Mouse (Mus musculus): ENCODE data around the gene Kcnk5. TPM values are rescaled to one million over a fixed set of nuclear protein-coding genes. Genes with fewer than 3 reads are reported as not detected.

Gene Kcnk5
- polyA plus RNA-seq, 1 experiment from 2014 or later = 6.9 TPM

DNA sequence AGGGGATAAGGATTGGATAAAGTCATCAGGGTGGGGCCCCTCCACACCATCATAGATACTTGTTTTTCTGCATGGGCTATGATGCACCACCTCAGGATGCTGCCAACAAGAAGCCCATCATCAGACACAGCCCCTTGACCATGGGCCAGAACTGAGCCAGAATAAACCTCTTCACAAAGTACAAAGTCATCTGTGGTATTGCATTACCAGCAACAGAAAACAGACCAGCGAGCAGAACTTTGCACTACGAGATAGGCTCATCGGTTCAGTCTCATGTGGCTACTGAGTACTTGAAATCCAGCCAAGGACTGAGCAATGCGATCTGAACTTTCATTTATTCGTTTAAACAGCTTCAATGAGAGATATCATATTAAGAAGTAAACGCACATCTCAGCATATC, 18.9 kb downstream of the Kcnk5 start:
- H3K4me2 ChIP-seq (replicated peaks) = no peak overlapping the region
- H3K9ac ChIP-seq = no peak overlapping the region
- H3K9me3 ChIP-seq = no peaks in the 10 kb centered on the region
- no peaks in the 10 kb centered on the region for H3K27me3 ChIP-seq
- H3K27ac ChIP-seq = no peak overlapping the region
- H3K4me1 ChIP-seq = peaks cover 26% of the 10 kb centered on the region
- no peak for ATAC-seq (ENCODE audit: insufficient number of reproducible peaks, insufficient read depth, low FRiP score, low TSS enrichment)
- 58% methylated on average over 6 of the region's 6 CpGs for WGBS
- no peaks in the 10 kb centered on the region for H3K36me3 ChIP-seq
- no peak overlapping the region for H3K4me3 ChIP-seq

DNA sequence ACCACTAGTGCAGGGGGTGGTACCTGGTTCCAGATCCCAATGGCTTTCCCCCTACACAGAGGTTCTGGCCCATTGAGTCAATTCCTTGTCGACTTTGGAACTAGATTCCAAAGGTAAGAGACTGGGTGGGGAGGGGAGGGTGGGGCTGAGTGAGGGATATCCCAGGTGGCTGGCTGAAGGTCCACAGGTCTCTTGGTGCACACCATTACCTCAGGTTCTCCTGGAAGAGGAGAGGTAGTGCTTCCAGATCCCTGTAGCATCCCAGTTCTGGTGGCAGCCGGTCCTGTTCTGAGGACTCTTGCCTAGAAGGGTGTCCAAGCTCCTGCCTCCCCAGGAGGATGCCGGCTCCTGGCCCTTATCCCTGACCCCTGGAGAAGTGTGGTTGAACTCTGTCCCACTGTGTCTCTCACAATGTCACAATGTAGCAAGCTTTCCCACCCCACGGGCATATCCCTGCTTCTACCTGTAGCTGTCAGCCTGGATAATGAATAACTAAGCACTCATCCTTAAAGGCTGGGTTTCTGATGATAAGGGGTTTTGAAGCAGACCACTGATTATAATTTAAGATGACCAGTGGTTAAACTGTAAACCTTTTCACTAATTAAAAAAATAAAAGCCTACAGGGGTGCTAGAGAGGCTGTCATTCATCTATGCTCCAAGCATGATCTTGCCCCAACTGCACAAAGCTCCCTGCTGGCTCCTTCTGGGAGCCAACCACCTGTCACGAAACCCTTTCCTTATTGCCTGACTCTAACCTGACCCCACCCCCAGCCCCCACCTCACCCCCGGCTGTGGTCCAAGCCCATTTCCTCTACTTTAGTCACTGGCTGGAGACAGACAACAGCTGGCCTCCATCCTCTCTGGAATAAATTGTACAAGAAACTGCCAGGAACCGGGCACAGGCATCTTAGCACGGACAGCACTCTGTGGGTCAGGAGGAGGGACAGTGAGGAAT, 22.6 kb downstream of the Kcnk5 start:
- H3K9me3 ChIP-seq = no peaks in the 10 kb centered on the region
- no peak overlapping the region for H3K4me3 ChIP-seq
- no peak overlapping the region for H3K27ac ChIP-seq
- no peak for ATAC-seq (ENCODE audit: insufficient number of reproducible peaks, insufficient read depth, low FRiP score, low TSS enrichment)
- peaks cover 26% of the 10 kb centered on the region for H3K4me1 ChIP-seq
- no peak overlapping the region for H3K9ac ChIP-seq
- no peaks in the 10 kb centered on the region for H3K36me3 ChIP-seq
- H3K4me2 ChIP-seq (replicated peaks) = no peak overlapping the region
- H3K27me3 ChIP-seq = no peaks in the 10 kb centered on the region
- 60% methylated on average over 8 of the region's 8 CpGs for WGBS

DNA sequence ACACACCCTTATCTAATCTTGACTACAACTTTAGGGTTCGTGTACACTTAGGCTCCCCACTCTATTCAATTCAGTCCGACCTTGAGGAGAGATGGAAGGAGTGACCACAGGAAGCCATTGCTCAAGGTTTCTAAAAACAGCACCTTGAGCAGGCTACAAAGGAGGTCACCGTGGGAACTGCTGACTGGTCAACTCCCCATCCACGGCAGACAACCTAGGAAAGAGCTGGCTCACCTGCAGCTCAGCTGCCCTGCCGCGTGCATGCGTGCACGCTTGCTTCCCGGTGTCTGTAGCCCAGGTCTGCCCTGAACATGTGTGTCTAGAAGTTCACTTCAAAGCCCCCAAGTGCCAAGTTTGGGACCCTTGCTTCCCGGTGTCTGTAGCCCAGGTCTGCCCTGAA, 24.0 kb downstream of the Kcnk5 start:
- no peak overlapping the region for H3K4me3 ChIP-seq
- H3K27me3 ChIP-seq = no peaks in the 10 kb centered on the region
- no peak for ATAC-seq (ENCODE audit: insufficient number of reproducible peaks, insufficient read depth, low FRiP score, low TSS enrichment)
- H3K4me2 ChIP-seq (replicated peaks) = no peak overlapping the region
- 89% methylated on average over 10 of the region's 10 CpGs for WGBS
- H3K4me1 ChIP-seq = peaks cover 14% of the 10 kb centered on the region
- no peak overlapping the region for H3K9ac ChIP-seq
- no peaks in the 10 kb centered on the region for H3K36me3 ChIP-seq
- H3K27ac ChIP-seq = no peak overlapping the region
- H3K9me3 ChIP-seq = no peaks in the 10 kb centered on the region

GRCm38 (mm10) chr14:20155718-20156117, 25.9 kb downstream of the Kcnk5 start:
- no peaks in the 10 kb centered on the region for H3K36me3 ChIP-seq

DNA sequence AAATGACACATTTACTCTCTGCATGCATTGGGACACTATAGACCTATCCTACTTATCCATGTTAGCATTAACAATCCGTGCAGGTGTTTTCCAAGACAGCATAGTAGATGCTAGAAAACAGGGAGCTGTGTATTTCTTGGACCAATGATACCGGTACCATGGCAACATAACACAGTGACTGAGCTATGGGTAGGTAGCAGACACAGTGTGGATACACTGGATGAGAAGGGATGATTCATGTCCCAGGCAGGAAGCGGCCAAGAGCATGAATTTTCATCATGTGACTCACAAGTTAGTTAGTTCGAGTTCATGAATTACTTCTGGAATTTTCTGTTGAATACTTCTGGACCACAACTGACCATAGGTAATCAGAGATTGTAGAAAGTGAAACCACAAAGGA, 26.7 kb downstream of the Kcnk5 start:
- no peak for ATAC-seq (ENCODE audit: insufficient number of reproducible peaks, insufficient read depth, low FRiP score, low TSS enrichment)
- H3K4me1 ChIP-seq = peaks cover 8% of the 10 kb centered on the region
- no peak overlapping the region for H3K4me2 ChIP-seq (replicated peaks)
- H3K27ac ChIP-seq = no peak overlapping the region
- no peaks in the 10 kb centered on the region for H3K27me3 ChIP-seq
- no peak overlapping the region for H3K9ac ChIP-seq
- H3K4me3 ChIP-seq = no peak overlapping the region
- H3K9me3 ChIP-seq = no peaks in the 10 kb centered on the region
- 86% methylated on average over 4 of the region's 4 CpGs for WGBS
- no peaks in the 10 kb centered on the region for H3K36me3 ChIP-seq

More at GRCm38 (mm10) chr14:20155718-20156117, 25.9 kb downstream of the Kcnk5 start:
- no peak for ATAC-seq (ENCODE audit: insufficient number of reproducible peaks, insufficient read depth, low FRiP score, low TSS enrichment)
- H3K27me3 ChIP-seq = no peaks in the 10 kb centered on the region
- H3K9ac ChIP-seq = no peak overlapping the region
- no peak overlapping the region for H3K4me3 ChIP-seq
- no peaks in the 10 kb centered on the region for H3K9me3 ChIP-seq
- H3K4me1 ChIP-seq = peaks cover 11% of the 10 kb centered on the region
- no peak overlapping the region for H3K4me2 ChIP-seq (replicated peaks)
- H3K27ac ChIP-seq = no peak overlapping the region
- 57% methylated on average over 10 of the region's 10 CpGs for WGBS

DNA sequence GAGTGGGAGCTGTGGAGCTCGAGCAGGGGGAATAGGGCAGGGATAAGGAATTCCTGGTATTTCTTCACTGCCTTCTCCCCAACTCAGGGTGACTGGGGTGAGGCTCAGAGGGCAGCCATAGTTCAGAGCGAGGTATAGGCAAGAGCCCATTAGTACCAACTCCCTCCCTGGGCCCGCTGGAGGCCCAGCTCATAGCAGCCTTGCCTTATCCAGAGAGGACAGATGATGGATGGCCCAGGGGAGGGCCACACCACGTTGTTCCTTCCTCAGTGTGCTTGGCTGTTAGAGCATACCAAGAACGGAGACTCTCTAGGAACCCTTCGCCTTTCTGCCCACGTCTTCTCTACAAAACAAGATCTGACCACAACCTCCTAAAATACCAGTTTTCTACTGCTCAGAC, 27.4 kb downstream of the Kcnk5 start:
- ATAC-seq (ENCODE audit: insufficient number of reproducible peaks, insufficient read depth, low FRiP score, low TSS enrichment) = no peak
- 63% methylated on average over 7 of the region's 7 CpGs for WGBS
- Histone ChIP-seq H3K4me2 (replicated peaks) (no peak overlapping the region), H3K27ac (no peak overlapping the region), H3K9me3 (no peaks in the 10 kb centered on the region), H3K4me1 (peaks cover 6% of the 10 kb centered on the region), H3K9ac (no peak overlapping the region), H3K27me3 (no peaks in the 10 kb centered on the region), H3K36me3 (no peaks in the 10 kb centered on the region), H3K4me3 (no peak overlapping the region)

GRCm38 (mm10) chr14:20149127-20150080, 32.2 kb downstream of the Kcnk5 start:
- ATAC-seq (ENCODE audit: insufficient number of reproducible peaks, insufficient read depth, low FRiP score, low TSS enrichment) = no peak

GRCm38 (mm10) chr14:20148514-20148913, 33.1 kb downstream of the Kcnk5 start:
- H3K9ac ChIP-seq = no peak overlapping the region
- no peaks in the 10 kb centered on the region for H3K36me3 ChIP-seq
- no peak overlapping the region for H3K27ac ChIP-seq
- H3K9me3 ChIP-seq = no peaks in the 10 kb centered on the region
- no peak for ATAC-seq (ENCODE audit: insufficient number of reproducible peaks, insufficient read depth, low FRiP score, low TSS enrichment)
- H3K4me1 ChIP-seq = no peaks in the 10 kb centered on the region
- H3K4me2 ChIP-seq (replicated peaks) = no peak overlapping the region
- no peak overlapping the region for H3K4me3 ChIP-seq
- 88% methylated on average over 11 of the region's 11 CpGs for WGBS
- H3K27me3 ChIP-seq = no peaks in the 10 kb centered on the region

More at GRCm38 (mm10) chr14:20149127-20150080, 32.2 kb downstream of the Kcnk5 start:
- Histone ChIP-seq H3K9ac (no peak overlapping the region), H3K27me3 (no peaks in the 10 kb centered on the region), H3K4me1 (peaks cover 6% of the 10 kb centered on the region), H3K4me2 (replicated peaks) (no peak overlapping the region), H3K9me3 (no peaks in the 10 kb centered on the region), H3K27ac (no peak overlapping the region), H3K4me3 (no peak overlapping the region), H3K36me3 (no peaks in the 10 kb centered on the region)
- 90% methylated on average over 22 of the region's 22 CpGs for WGBS

- H3K27me3 ChIP-seq = no peaks in the 10 kb centered on the region
- H3K36me3 ChIP-seq = no peaks in the 10 kb centered on the region
- WGBS = 86% methylated on average over 7 of the region's 7 CpGs
- no peak overlapping the region for H3K9ac ChIP-seq
- no peak overlapping the region for H3K4me2 ChIP-seq (replicated peaks)
- H3K4me3 ChIP-seq = no peak overlapping the region
- ATAC-seq (ENCODE audit: insufficient number of reproducible peaks, insufficient read depth, low FRiP score, low TSS enrichment) = no peak
- H3K4me1 ChIP-seq = no peaks in the 10 kb centered on the region
- H3K27ac ChIP-seq = no peak overlapping the region
- no peaks in the 10 kb centered on the region for H3K9me3 ChIP-seq
Measured at GRCm38 (mm10) chr14:20147854-20148253, 33.8 kb downstream of the Kcnk5 start.

DNA sequence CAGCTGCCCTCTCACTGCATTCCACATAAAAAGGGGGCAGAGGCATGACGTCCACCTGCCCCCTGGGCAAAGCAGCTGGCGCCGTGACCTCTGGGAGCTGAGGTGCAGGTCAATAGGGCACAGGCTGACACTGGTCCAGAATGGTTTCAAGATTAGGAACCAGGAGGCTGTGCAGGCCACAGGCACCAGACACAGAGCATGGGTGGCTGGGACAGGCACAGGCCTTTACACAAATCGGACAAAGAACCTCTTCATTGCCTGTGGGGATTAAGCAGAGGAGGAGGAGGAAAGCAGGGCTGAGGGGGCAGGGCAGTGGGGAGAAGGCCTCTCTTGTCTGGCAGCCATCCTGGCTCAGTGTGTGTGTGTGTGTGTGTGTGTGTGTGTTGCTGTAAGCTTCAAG, 37.5 kb downstream of the Kcnk5 start:
- Histone ChIP-seq H3K4me2 (replicated peaks) (no peak overlapping the region), H3K9ac (no peak overlapping the region), H3K27me3 (no peaks in the 10 kb centered on the region), H3K27ac (no peak overlapping the region), H3K36me3 (peaks cover 15% of the 10 kb centered on the region), H3K4me1 (no peaks in the 10 kb centered on the region), H3K9me3 (no peaks in the 10 kb centered on the region), H3K4me3 (no peak overlapping the region)
- WGBS = 30% methylated on average over 4 of the region's 4 CpGs
- no peak for ATAC-seq (ENCODE audit: insufficient number of reproducible peaks, insufficient read depth, low FRiP score, low TSS enrichment)

DNA sequence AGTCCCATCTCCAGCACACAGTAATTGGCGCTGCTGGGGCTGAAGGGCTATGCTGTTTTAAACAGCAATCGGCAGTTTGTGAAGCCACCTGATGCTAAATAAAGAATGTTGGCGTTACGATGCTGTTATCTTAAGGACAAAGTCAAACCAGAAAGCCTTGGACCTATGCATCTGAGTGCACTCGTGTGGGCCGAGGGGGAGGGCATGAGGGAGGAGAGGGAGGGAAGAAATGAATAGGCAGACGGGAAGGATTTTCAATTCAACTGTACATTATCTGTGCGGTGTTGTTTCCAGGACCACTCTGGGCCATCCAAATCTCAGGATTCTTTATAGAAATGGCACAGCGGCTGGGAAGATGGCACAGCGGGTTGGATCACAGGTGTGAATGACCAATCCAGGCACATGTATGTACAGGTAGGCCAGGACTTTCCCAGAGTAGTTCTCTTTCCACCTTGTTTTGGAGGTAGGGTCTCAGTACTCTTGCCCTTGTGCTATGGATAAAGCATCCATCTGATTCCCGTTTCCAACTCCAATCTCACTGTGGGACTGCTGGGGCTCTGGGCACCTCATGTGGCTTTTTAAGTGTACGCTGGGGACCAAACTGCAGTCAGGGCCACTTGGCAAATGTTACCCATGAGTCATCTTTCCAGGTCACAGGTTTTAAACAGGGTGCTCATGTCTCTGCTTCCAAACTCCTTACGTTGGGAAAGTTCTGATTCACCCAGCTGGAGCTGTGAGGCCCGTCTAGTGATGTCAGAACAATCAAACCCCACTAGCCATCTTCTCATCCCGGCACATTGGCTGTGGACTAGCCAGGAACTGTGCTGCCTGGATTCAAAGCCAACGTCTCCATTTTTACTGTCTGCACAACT, 42.9 kb downstream of the Kcnk5 start, which contains the start of gene Saysd1:
Gene Saysd1 (minus strand): TSS at position 51 of the 872 bp plus-strand sequence.
- H3K36me3 ChIP-seq = peaks cover 15% of the 10 kb centered on the region
- H3K27me3 ChIP-seq = no peaks in the 10 kb centered on the region
- H3K27ac ChIP-seq = no peak within 1 kb of the TSS
- no peak for ATAC-seq (ENCODE audit: insufficient number of reproducible peaks, insufficient read depth, low FRiP score, low TSS enrichment)
- no peak within 1 kb of the TSS for H3K9ac ChIP-seq
- H3K4me2 ChIP-seq (replicated peaks) = no peak within 1 kb of the TSS
- H3K4me3 ChIP-seq = no peak within 1 kb of the TSS
- WGBS = 80% methylated on average over 16 of the region's 16 CpGs
- no peaks in the 10 kb centered on the region for H3K9me3 ChIP-seq
- H3K4me1 ChIP-seq = no peaks in the 10 kb centered on the region

Measured in embryonic facial prominence, embryonic 12.5 days (tissue).